Mouse (Mus musculus) embryo, embryonic 10.5 days (tissue): Measurements from ENCODE around the gene 5730596B20Rik.
A peak's percentile ranks its signal among the peaks of the same experiment; 100 is the strongest.

Source experiments
- DNase-seq: peaks from one replicate; pipeline ENCODE4 v3.0.0-alpha.2; 2015; ENCODE audit warnings: low spot score

5730596B20Rik gene

GRCm38 (mm10) chr6:52162611-52163365 is 14.5 kb upstream of the 5730596B20Rik start:
- DNase-seq: peak; percentile 67

DNA sequence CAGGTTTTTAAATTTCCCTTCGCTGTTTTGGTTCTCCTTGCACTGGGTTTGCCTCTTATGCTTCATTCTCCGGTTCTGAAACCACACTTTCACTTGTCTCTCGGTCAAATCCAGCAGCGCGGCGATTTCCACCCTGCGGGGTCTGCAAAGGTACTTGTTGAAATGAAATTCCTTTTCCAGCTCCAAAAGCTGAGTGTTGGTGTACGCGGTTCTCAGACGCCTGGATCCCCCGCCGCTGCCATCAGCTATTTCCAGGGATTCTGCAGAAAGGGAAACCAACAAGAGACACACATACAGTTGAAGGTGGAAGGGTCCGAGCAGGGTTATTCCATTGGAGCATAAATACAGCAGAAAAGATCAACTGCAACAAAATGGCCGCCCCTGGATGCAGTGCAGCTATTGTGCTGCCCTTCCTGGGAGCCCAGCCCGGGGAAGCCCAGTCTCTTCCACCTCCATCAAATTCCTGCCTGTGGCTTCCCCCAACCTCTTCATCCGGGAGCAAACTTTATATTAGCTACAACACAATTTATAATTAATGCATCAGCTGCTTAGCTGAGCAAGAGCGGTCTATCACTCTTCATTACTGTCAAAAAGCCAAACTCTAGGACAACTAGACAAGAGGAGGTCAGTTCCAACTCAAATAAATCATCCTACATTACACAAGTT is 13.8 kb upstream of the 5730596B20Rik start:
- DNase-seq: peak; percentile 81

DNA sequence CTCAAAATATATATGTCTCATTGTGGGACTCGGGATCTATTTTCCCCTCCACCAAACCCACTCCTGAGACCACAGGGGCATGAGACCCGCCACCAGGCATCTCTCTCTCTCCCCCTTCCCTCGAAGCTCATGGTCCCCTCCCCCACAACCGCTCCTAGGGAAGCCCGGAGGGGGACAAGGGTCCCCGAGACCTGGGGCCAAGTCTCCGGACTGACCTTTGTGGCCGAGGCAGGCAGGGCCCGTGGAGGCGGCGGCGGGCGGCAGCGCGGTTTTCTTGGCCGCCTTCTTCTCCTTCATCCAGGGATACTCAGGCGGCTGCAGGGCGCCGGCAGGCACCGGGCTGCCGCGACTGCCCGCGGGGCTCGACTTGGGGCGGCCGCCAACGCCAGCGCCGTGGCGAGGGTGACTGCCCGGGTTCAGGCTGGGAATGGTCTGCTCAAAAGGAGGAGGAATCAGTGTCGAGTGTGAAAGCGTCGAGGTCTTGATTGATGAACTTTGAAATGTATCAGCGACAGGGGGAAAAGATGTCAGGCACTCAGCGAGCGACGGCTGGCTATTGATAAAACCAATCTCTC is 13.2 kb upstream of the 5730596B20Rik start:
- DNase-seq: peak; percentile 82

GRCm38 (mm10) chr6:52164626-52165440 is 12.5 kb upstream of the 5730596B20Rik start, which contains the start of gene Hoxa2:
TSS of gene Hoxa2 (minus strand) at chr6:52164831.
- DNase-seq: peak; percentile 85

GRCm38 (mm10) chr6:52165441-52166370 is 11.6 kb upstream of the 5730596B20Rik start:
- DNase-seq: peak; percentile 68

GRCm38 (mm10) chr6:52166431-52167077 is 10.7 kb upstream of the 5730596B20Rik start:
- DNase-seq: peak; percentile 75

- DNase-seq: no peak
Observed at GRCm38 (mm10) chr6:52167176-52167575, 10.1 kb upstream of the 5730596B20Rik start.

GRCm38 (mm10) chr6:52167736-52168161 is 9.5 kb upstream of the 5730596B20Rik start:
- no peak for DNase-seq

- no peak for DNase-seq
Observed at GRCm38 (mm10) chr6:52168191-52169055, 8.9 kb upstream of the 5730596B20Rik start.

- no peak for DNase-seq
Observed at GRCm38 (mm10) chr6:52169499-52170165, 7.7 kb upstream of the 5730596B20Rik start.

DNA sequence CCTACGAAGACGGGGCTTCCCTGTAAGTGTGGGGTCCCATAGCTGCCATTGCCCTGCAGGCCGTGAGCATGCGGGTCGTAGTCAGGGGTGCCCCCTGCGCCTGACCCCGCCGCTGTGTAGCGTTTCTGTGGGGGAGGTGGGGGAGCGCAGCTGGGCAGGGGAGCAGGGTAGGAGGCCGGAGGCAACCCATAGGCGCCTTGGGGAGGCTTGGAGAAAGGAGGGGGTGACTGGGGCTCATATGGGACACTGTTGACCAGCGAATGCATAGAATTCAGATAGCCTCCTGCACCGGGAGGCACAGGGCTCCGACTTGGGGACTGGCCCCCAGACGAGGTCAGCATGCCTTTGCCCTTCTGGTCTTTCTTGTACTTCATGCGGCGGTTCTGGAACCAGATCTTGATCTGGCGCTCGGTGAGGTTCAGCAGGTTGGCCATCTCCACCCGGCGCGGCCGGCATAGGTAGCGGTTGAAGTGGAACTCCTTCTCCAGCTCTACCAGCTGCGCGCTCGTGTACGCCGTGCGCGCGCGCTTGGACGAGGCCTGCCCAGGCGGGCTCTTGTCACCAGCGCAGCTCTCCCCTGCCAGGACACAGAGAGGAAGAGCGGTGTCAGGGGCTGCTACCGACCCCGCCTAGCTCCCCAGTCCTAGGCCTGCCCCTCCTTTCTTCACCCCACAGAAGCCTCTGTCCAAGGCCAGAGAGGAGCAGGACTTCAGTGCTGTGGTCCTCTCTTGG is 7.0 kb upstream of the 5730596B20Rik start:
- DNase-seq: no peak

- no peak for DNase-seq
Observed at GRCm38 (mm10) chr6:52170898-52171223, 6.4 kb upstream of the 5730596B20Rik start.

DNA sequence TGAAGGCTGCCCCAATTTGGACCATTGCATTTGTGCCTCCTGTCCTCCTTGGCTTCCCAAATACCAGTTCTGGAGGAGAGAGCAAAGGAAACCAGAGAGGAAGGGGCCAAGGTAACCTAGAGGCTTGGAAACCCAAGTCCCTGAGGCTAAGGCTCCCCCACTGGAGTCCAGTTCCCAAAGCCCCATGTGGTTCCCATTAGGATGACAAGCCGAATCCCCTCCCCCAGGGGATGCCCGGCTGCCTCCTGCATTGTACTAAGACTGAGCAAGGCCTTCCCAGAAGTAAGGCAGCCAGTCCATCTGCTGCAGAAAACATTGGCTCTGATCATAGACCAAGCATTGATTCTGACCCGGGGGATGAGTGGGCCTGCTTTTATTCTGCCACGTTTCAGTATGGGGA is 6.0 kb upstream of the 5730596B20Rik start:
- peak; percentile 86 for DNase-seq

DNA sequence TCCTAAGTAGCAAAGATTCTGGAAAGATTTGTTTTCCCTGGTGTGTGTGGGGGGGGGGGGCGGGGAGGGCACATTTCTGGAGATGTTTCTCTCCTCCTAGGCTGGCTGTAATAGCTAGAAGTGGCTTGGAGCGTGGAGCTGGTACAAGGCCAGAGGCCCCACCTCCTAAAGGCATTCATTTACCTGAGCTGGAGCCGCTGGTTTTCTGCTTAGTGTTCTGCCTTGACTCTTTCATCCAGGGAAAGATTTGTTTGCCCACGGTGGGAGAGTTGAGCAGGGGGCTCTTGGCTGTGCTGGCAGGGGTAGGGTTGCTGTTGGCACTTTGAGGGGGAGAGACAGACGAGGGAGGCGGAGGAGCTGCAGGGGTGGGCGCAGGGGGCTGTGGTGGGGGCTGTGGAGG is 5.4 kb upstream of the 5730596B20Rik start:
- DNase-seq: no peak

DNA sequence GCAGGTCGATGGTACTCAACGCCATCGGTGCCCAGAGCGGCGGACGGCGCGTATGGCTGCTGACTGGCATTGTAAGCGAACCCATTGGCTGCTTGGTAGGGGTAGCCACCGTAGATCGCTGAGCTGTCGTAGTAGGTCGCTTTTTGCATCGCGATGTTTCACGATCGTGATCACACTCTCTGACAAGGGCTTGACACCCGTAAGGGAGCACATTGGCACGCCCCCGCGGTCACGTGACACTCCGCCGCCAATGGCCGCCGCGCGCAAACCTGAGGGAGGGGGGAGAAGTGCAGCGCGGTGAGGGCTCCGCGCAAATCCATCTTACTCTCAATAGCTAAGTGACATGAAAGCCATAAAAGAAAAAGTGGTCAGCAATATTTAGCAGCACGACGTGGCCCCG is 4.8 kb upstream of the 5730596B20Rik start:
- DNase-seq: peak; percentile 96

DNA sequence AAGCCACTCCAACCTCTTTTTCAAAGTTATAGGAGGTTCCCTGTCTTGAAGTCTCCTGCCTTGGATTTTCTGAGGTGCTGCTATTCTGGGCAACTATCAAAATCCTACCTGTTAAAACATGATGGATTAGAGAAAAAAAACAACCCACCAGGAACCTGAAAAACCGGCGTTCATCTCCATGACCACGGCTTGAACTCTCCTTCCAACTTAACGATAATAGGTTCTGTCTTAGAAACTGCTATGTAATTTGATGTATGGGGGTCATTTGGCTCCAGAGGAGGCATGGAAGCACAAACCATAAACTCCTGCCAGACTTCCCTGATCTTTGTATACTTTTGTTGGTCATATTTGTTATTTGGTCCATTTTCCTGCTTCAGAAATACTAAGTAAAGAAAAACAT is 3.6 kb upstream of the 5730596B20Rik start:
- no peak for DNase-seq

- DNase-seq: peak; percentile 91
Observed at GRCm38 (mm10) chr6:52174968-52175751, 2.1 kb upstream of the 5730596B20Rik start.

- DNase-seq: no peak
Observed at GRCm38 (mm10) chr6:52175864-52176263, 1.4 kb upstream of the 5730596B20Rik start.
